Mouse (Mus musculus): Measurements from ENCODE around the gene Camk1g. TPM values are rescaled to one million over a fixed set of nuclear protein-coding genes. Genes with fewer than 3 reads are reported as not detected.

Camk1g gene
- total RNA-seq, 2 experiments from 2014 or later = 0.39 to 0.62 TPM

DNA sequence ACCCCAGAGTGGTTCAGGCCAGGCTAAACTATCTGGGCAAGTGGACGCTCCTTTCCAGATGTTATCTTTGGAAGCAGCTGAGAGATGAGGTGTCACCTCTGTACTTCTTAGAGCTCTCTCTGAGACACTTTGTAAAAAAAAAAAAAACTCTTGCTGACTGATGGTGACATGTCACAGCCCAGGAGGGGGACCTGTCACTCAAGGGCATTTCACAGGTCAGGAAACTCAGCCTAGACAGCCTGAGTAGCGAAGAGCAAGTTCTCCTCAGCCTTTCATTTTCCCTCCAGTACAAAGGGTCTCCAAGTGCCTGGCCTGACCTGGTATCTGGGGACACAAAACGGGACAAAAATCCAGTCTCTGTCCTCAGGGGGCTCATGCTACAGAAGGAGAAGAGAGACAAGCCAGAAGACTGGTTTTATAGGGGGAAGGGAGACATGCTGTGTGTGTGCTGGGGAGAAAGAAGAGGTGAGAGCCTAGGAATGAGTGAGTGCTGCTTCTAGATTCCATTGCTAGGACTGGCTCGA, 32.2 kb downstream of the Camk1g start:
- DNase-seq (ENCODE audit: low spot score) = no peak
- intact Hi-C loops (cut with DNase I) = no loop called here

DNA sequence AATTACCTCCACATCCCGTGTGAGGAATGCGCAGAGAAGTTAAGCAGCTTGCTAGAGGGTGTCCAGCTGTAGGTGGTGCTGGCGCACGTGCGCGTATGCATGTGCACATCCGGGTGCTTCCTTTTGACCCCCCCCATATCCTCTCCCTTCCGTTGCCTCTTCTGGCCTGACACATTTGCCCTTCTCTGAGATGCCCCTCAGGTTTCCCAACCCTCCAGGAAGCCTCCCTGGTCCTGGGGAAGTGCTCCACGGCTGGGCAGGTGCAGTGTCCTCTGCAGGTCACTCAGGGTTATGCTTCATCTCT, 33.1 kb downstream of the Camk1g start:
- intact Hi-C loops (cut with DNase I) = no loop called here
- no peak for DNase-seq (ENCODE audit: low spot score)

DNA sequence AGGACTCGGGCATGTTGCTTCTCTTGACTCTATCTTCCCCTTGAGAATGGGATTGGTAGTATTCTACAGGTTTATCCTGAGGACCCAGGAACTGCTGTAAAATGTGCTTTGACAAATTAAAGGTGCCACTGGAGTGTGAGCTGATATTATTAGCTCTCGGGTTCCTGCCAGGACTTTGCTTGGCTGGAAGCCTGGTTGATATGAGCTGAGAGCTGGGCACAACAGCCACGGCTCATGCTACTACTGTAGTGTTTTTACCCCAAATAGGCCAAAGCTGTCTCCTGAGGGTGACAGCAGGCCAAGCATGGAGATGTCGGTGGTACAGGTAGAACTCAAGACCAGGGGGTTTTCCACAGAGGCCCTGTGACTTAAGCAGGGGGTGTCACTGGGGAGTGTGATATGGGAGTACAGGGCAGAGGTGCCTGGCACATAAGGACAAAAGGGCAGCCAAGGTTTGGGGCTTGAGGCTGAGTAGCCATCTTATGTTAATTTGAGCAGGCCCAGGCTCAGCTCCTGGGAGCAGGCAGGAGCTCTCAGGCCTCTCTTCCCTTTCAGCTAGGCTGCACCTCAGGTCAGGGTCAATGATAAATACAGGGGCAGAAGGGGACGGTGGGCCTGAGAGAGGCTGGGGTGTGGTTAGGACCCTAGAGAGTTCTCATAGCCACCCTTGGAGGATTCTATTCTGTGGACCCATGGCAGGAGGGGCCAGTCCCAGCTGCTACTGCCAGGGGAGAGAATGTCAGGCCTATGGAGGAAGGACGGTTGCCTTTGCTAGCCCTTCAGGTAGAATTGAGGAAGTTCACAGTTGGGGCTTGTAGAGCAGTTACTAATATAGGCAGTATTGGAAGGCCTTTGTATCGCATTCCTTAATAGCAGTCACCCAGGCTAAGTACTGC, 33.7 kb downstream of the Camk1g start:
- intact Hi-C loops (cut with DNase I) = no loop called here
- peak; percentile 29 for DNase-seq (ENCODE audit: low spot score)

DNA sequence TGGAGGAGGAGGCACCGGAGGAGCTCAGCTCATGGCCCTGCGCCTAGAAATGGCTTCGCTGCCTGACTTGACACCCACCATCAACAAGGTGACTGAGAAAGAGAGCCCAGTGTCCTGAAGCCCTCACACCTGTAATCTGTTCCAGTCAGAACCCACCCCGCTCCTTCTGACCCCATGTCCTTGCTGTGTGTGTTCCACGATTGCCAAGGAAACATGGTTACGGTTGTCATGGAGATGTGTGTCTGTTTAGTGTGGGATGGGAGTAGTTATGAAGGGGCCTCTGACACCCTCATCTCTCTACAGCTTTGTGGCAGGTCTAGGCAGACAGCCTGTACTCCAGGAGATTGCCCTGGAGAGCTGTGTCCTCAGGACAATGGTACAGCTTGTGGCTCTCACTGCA, 35.6 kb downstream of the Camk1g start:
- DNase-seq (ENCODE audit: low spot score) = peak; percentile 20
- intact Hi-C loops (cut with DNase I) = no loop called here

DNA sequence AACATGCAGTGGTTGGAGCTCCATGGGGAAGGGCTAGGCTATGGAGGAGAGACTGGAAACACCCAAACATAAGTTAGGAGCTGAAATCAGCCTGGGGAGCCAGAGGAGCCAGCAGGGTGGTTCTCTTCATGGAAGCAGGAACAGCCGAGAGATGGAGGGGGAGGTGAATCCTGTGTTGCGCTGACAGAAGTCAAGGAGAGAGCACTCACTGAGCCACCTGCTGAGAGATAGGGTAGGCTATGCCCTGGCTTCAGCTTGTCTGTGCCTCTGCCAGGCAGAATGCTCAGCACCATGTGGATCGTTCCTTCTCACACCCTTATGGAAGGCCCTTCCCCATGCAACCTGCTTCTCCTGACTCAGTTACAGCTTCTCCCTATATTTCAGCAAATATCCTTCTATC, 36.3 kb downstream of the Camk1g start:
- intact Hi-C loops (cut with DNase I) = no loop called here
- no peak for DNase-seq (ENCODE audit: low spot score)

DNA sequence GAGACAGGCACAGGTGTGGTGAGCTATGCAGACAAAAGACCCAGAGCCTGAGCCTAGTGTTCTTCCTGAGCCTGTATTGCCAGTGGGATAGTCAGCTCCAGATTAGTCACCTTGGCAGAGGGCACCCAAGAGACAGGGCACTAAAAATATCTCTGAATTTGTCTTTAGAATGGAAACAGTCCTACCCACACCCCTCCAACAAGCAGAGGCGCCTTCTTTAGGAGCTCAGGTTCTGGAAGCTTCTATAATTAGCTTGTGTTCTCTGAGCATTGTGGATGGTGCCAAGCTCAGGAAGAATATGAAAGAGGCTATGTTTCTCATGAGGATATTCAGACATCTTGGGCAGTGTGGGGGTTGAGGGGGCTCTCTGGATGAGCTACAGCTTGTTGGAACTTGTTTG, 37.4 kb downstream of the Camk1g start:
- intact Hi-C loops (cut with DNase I) = no loop called here
- no peak for DNase-seq (ENCODE audit: low spot score)

DNA sequence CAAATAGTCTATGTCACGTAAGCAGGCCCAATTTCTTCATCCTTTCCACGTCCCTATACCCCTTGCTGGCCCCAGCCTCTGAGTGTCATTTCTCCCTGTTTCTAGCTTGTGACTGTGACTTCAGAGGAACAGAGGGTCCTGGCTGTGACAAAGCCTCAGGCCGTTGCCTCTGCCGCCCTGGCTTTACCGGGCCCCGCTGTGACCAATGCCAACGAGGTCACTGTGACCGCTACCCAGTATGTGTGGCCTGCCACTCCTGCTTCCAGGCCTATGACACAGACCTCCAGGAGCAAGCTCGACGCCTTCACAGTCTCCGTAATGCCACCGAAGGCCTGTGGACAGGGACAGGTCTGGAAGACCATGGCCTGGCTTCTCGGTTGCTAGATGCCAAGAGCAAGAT, 38.1 kb downstream of the Camk1g start:
- intact Hi-C loops (cut with DNase I) = no loop called here
- no peak for DNase-seq (ENCODE audit: low spot score)

DNA sequence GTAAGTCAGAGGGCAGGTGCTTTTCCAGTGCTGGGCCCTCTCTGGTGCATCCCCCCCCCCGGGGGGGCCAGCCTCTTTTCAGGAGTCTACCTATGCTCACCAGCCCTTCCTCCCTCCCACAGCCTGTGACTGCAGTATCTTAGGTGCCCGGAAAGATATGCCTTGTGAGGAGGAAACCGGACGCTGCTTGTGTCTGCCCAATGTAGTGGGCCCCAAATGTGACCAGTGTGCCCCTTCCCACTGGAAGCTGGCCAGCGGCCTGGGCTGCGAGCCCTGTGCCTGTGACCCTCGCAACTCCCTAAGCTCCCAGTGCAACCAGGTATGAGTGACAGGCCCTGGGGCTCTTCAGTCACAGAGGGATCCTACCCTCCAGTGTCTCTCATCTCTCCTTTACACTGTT, 39.5 kb downstream of the Camk1g start:
- intact Hi-C loops (cut with DNase I) = loop anchor here (2.0 kb wide), 1 partner anchor 46 kb away; no protein-coding TSS in a partner anchor

DNA sequence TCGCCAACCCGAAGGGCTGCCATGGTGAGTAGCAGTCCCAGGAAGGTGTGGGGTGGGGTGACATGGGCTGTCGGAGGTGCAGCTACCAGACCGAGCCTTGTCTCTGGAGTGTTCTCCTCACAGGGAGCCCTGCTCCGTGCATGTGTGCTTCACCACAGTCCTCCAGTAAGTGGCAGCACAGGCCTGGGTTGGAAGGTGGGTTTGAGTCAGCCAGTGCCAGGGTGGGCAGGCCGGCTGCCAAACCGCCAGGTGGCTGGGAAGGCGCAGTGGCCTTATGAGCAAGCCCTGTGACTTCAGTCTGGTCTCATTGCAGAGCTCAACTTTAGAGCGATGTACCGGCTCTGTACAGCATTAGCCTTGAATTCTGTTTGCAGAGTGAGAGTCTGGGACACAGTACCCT, 39.9 kb downstream of the Camk1g start:
- peak; percentile 44 for DNase-seq (ENCODE audit: low spot score)
- intact Hi-C loops (cut with DNase I) = loop anchor here (2.0 kb wide), 1 partner anchor 47 kb away; no protein-coding TSS in a partner anchor

More for the DNA sequence above, 39.5 kb downstream of the Camk1g start:
- no peak for DNase-seq (ENCODE audit: low spot score)

DNA sequence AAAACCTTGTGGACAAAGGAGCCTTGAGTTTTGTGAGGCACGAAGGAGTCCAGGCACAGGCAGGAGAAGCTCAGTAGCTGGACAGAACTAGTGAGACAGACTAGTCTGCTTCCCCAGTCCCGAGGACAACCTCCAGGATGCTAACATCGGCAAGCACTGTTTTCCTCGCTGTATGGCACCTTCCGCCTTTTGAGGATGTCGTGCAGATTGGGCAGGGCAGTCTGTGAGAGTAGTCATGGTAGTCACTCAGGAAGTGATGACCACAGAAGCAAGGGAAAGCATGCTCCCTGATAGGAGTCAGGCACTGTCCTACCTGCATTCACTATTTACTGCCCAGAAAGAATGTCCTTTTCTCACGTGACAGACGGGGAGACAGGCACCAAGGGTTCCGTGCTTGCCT, 40.5 kb downstream of the Camk1g start:
- intact Hi-C loops (cut with DNase I) = loop anchor here (5.0 kb wide), 1 partner anchor 38 kb away; no protein-coding TSS in a partner anchor
- no peak for DNase-seq (ENCODE audit: low spot score)

DNA sequence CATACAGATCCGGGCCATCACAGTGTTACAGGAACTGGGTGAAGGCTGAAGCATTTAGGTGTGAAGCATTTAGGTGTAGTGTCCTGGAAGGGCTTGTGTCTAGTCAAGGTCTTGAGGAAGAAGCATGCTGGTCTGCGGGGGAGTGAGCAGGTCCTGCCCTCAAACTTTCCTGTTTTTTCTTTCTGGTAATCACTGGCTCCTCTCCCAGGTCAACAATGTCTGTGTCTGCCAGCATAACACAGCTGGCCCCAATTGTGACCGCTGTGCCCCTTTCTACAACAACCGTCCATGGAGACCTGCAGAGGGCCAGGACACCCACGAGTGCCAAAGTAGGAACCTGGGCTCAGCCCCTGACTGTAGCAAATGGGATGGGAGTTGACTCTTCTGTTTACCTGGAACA, 42.4 kb downstream of the Camk1g start:
- DNase-seq (ENCODE audit: low spot score) = no peak
- intact Hi-C loops (cut with DNase I) = loop anchor here (5.0 kb wide), 1 partner anchor 40 kb away; no protein-coding TSS in a partner anchor

DNA sequence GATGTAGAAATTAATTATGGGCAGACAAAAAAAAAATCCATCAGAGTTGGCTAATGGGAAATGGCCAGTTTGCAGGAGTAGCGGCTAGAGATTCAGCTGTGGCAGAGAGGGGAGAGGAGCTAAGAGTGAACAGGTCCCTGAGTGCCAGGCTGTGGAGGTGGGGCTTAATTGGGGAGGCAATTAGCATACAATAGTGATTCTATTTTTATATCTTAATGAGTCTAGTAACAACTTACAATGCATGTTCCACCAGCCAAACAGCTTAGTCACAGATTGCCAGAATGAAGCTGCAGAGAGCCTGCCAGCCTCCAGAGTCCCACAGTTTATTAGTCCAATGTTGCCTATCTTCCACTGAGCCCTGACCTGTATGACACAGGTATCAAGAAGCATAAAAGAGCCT, 42.9 kb downstream of the Camk1g start:
- DNase-seq (ENCODE audit: low spot score) = no peak
- intact Hi-C loops (cut with DNase I) = loop anchor here (5.0 kb wide), 1 partner anchor 40 kb away; no protein-coding TSS in a partner anchor

DNA sequence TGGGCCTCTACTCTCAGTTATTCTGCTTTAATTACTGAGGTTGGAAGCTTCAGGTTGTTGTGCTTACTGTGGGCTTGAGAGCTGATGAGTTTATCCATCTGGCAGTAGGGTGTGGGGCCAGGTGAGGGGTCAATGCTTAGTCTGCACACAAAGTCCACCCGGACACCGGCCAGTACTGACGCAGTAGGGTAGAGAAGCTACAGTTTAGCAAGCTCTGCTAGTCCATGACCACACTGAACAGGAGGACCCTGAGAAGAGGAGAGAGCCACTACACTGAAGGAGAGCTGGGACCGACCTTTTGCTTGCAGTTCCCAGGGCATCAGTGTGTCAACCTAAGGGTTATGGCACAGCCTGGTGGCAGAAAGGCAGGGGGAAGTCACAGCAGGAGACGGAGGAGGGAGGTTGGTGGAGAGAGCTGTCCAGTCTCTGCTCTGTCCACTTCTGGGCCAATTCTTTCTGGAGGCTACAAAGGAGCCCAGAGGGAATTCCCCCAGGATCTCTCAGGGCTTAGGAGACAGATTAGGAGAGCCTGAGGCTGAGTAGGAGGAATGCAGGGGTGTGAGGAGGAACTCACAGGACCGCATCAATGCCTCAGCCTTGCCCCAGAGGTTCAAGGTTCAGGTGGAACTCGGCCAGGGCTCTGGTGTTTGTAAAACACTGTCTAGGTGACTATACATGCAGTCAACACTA, 43.5 kb downstream of the Camk1g start:
- intact Hi-C loops (cut with DNase I) = loop anchor here (5.0 kb wide), 1 partner anchor 41 kb away; no protein-coding TSS in a partner anchor
- no peak for DNase-seq (ENCODE audit: low spot score)

DNA sequence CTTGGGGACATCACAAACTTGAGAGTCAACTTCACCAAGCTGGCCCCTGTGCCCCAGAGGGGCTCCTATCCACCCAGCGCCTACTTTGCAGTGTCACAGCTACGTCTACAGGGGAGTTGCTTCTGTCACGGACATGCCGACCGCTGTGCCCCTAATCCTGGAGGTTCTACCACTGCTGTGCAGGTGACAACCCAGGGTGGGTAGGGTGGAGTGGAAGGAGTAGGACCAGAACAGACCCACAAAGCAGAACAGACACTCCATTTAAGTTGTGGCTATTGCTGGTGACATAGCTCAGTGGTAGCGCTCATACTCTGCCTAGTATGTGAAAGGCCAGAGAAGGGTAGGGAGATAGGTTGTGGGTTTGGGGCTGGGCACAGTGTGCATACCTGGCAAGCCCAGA, 44.2 kb downstream of the Camk1g start:
- intact Hi-C loops (cut with DNase I) = loop anchor here (5.0 kb wide), 1 partner anchor 41 kb away; no protein-coding TSS in a partner anchor
- DNase-seq (ENCODE audit: low spot score) = no peak

DNA sequence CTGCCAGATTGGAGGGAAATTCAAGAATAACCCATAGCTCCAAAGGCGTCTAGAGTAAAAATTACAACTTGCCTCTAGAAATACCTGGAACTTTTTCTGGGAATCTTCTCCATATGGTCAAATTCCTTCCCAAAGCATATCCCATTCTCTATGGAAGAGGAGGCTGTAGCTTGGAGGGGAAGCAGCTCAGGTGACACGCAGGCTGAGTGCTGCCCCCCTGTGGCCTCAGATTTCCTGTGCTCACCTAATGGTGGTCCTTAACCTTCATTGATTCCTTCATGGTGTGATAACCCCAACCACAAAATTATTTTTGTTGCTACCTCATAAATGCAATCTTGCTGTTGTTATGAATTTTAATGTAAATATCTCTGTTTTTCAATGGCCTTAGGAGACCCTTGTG, 45.9 kb downstream of the Camk1g start:
- no peak for DNase-seq (ENCODE audit: low spot score)
- intact Hi-C loops (cut with DNase I) = loop anchor here (1.0 kb wide), 2 partner anchors 69 to 116 kb away; no protein-coding TSS in a partner anchor

DNA sequence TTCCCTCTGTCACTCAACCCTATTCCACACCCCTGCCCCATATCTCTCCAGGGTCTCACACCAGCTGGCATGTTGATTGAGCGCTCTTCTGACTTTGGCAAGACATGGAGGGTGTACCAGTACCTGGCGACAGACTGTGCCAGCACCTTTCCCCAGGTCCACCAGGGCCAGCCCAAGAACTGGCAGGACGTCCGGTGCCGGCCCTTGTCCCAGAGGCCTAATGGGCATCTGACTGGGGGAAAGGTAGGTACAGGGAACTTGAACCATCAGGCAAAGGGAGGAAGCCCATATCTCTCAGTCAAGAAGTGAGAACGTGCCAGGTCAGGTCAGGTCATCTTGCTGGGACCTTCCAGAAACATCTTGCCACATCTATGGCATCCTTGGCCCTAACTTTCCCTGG, 46.4 kb downstream of the Camk1g start:
- intact Hi-C loops (cut with DNase I) = loop anchor here (1.0 kb wide), 2 partner anchors 68 to 115 kb away; no protein-coding TSS in a partner anchor
- no peak for DNase-seq (ENCODE audit: low spot score)

DNA sequence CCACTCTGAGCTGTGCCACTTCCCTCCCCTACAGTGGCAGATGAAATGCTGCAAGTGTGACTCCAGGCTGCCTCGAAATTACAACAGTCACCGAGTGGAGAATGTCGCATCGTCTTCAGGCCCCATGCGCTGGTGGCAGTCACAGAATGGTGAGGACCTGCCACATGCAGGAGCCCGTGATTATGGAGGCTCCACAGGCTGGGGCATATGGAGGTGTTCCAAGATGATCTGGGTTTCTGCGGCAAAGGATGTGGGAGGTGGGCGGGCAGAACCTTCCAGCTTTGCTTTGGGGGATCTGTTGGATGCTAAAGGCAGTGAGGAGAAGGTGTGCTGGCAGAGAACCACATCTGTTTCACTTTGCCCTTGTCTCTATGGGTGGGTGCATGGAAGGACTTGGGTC, 49.7 kb downstream of the Camk1g start:
- DNase-seq (ENCODE audit: low spot score) = no peak
- intact Hi-C loops (cut with DNase I) = no loop called here

DNA sequence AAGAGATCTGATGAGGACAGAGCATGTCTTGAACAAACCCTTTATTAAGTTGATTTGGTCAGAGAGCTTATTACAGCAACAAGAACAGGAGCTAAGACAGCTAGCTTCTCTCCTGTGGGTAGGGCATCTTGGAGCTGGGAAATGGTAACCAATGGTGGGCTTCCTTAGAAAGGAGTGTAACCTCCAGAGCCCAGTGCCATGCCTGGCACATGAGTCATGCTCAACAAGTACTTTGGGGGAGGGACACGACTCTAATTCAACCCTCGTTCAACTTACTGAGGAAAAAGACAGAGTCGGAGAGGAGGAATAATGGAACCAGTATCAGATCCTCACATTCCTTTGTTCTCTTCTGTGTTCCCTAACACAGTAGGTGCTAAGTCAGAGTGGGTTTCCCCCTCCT, 50.4 kb downstream of the Camk1g start:
- DNase-seq (ENCODE audit: low spot score) = no peak
- intact Hi-C loops (cut with DNase I) = no loop called here

DNA sequence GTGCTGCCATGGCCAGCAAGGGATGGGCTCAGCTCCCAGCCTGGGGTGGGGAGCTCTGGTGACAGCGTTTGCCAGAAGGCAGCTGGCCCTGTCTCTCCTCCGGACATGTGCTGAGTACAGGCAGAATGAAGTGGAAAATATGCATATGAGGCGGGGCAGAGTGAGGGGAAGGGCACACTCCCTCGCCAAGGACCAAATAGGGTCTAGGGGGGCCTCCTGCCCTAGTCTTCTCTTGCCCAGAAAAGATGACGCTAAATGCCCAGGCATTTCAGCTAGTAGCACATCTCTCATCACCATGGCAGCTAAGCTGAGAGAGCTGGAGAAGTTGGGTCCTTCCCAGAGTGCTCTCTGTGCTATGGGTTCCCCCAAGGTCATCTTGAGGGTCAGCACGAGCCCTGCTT, 52.9 kb downstream of the Camk1g start:
- DNase-seq (ENCODE audit: low spot score) = peak; percentile 85
- intact Hi-C loops (cut with DNase I) = loop anchor here (2.0 kb wide), 1 partner anchor 44 kb away; the partner anchor contains the start of gene G0s2

DNA sequence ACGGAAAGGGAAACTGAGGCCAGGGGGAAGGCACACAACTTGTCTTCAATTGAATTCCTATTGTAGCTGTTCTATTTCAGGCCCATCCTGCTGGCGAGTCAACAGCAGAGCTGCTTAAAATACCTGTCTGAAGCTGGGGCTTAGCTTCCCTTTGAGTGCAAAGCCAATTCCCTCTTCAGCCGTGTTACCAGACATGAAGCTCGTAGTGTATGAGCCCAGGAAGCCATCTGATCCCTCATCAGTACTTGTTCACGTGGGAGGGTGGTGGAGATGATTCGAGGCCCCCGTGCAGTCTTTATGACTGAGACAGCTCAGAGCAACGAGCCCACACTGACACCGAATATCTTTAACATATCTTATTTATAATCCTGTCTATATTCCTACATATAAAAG, 53.7 kb downstream of the Camk1g start:
- intact Hi-C loops (cut with DNase I) = loop anchor here (2.0 kb wide), 1 partner anchor 44 kb away; the partner anchor contains the start of gene G0s2
- DNase-seq (ENCODE audit: low spot score) = no peak

All from heart, postnatal 25 days (tissue).